Mouse (Mus musculus) telencephalon, adult 2 months (tissue): ENCODE results near the gene Slc25a39.

ENCODE experiments used
- DNase-seq: peaks from one replicate; pipeline ENCODE4 v3.0.0-alpha.2; 2011; ENCODE audit warnings: low read depth, low spot score

Slc25a39 gene

DNA sequence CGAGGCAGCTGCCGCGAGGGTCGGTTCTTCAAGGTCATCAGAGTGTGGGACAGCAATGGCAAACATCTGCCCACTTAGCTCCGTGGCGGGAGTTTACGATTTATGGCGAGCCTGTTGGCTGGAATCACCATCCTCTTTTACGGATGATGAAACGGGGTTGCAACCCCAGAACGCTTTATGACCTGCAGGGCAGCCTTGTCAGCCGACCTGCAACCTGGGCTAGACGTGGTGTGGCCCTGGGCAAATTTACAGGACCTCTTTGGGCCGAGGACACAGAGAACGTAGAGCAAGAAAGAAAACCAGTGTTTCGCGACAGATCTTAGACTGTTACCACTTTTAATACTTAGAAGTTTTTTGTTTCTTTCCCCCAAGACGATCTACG is at the start of gene Slc25a39:
TSS of gene Slc25a39 (minus strand) at position 113 of the 382 bp plus-strand sequence.
- DNase-seq: no peak

DNA sequence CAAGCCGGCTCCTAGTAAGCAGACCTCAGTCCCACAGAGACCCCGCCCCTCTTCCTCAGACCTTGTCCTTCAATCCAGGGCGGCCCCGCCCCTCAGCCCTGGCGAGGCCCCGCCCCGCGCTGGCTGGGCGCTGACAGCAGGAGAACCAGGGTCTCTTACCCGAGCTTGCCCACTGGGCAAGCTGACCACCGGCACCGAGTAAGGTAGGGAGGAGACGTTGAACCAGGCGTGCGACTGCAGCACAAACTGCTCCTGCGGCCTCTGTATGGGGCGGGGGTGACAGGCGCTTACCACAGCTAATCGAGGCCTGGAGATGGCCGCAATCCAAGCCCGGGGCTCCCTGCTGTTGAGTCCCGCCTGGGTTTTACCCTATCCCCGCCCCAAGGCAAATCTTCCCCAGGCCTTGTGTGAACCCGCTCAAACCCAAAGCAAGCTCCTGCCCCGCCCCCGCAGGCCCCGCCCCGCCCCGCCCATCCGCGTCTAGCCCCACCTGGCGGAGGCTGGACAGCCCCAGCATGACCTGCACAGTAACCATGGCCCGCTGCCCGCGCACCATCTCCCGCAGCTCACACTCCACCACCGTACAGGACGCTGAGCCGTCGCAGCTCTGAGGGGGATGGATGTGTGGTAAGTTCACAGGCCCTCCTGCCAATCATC is 48.1 kb upstream of the Slc25a39 start:
- no peak for DNase-seq

DNA sequence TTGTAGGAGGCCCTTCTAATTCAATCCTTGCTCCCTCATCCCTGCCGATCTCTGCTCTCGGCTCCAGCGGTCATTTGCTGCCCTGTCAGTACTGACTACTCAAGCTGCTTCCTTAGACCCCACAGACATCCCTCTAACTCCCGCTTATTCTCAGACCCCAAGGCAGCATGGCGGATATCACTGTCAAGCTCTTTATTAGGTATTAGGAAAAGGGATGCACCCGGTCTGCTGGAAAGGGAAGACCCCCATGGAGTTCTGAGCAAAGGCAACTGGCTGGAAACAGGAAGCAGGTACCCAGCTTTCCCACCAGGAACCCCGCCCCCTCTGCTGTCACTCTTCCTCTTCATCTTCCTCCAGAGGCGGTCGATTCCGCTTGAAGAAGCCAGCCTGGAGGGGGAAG is 45.4 kb upstream of the Slc25a39 start:
- no peak for DNase-seq

DNA sequence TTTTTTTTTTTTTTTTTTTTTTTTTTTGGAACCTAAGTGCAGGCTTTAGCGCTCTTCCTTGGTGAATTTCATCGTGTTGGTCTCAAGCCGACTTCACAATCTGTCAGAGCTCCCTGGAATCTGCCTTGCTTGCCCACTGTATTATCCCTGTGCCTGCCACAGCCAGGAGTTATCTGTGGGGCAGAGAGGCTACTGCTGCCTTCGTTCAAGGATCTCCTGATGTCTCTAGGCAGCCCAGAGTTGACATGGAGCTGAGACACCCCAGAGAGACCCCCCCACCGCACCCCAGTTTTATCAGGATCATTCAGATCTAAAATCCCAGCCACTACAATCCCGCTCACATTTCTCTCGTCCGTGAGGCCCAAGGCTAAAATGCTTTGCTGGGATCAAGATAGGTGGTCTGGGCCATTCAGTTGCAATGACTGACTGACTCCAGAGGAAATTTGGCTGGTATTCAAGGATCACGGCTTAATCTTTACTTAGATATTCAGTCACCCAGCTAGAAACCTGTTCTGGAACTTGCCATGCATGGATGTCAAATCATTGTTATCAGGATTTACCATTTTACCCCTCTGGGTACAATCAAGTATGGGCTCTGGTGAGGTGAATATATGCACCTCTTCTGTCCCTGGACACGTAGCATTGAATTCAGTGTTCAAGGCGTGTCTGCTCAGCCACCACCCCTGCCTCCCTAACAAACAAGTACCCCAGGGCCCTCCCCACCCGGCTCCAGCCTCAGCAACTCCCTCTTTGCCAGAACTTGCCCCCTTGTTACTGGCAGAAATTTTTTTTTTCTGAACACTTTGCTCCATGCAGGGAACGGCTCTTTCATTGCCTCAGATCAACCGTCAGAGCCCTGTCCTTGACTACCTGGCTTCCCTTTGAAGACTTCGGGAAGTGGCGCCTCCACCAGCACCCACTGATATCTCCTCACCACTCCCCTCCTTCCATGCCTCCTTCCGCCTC is 41.6 kb upstream of the Slc25a39 start:
- DNase-seq: peak; percentile 73

- peak; percentile 81 for DNase-seq
Observed at GRCm38 (mm10) chr11:102448327-102448726, 40.6 kb upstream of the Slc25a39 start.

GRCm38 (mm10) chr11:102447497-102447896 is 39.8 kb upstream of the Slc25a39 start, which contains the start of gene Fam171a2:
Fam171a2 (minus strand) TSS chr11:102447682.
- DNase-seq: no peak

GRCm38 (mm10) chr11:102446581-102447461 is 39.1 kb upstream of the Slc25a39 start:
- DNase-seq: no peak

DNA sequence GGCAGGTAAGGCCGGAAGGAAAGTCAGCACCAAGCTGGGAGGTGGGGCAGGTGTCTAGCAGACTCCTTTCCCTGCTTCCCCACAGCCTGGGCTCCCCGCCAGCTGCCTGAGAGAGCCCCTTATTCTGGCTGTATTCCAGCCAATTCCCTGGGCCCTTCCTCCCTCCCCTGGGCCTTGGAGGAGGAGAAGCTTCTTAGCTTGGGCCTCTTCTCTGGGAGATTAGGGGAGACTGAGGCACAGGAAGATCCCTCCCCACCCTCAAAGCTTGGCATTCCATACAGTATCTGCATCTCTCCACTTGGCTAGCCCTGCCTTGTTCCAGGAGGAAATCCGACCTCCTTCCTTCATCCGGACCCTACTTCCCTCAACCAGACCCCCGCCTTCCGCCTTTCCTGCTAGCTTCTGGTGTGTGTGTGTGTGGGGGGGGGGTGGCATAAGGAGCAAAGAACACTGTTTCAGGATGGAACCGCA is 38.2 kb upstream of the Slc25a39 start:
- DNase-seq: no peak

GRCm38 (mm10) chr11:102445264-102445890 is 37.6 kb upstream of the Slc25a39 start:
- no peak for DNase-seq

GRCm38 (mm10) chr11:102444781-102445180 is 37.0 kb upstream of the Slc25a39 start:
- DNase-seq: no peak

- DNase-seq: no peak
Observed at GRCm38 (mm10) chr11:102444321-102444720, 36.6 kb upstream of the Slc25a39 start.

GRCm38 (mm10) chr11:102443740-102444139 is 36.0 kb upstream of the Slc25a39 start:
- DNase-seq: no peak

GRCm38 (mm10) chr11:102442089-102442488 is 34.3 kb upstream of the Slc25a39 start:
- no peak for DNase-seq

DNA sequence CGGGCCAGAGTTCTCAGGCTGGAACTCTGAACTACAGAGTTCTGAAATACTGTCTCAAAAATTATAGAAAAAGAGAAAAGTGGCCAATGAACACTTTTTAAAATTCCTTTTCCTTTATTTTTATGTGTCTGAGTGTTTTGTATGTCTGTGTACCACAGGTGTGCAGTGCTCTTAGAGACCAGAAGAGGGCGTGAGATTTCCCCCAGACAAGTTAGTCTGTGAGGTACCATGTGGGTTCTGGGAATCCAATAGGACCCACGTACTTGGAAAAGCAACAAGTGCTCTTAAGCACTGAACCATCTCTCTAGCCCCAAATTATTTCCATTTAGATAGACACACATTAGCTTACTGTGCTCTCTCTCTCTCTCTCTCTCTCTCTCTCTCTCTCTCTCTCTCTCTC is 33.7 kb upstream of the Slc25a39 start:
- no peak for DNase-seq

DNA sequence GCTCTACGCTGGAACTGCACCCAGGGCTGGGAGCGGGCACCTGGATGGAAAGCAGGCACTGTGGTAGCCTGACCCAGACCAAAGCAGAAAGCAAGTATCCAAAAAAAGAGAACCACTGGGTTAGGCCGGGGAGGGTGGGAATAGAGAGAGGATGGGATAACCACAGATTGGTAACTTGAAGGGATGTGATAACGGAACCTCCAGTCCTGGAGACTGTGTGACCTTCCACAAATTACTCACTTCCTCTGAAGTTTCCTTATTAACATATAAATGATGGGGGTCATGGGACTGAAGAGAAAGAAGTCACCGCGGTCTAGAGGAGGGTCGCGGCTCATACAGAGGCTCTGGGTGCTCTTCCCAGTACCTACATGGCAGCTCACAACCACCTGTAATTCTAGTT is 32.5 kb upstream of the Slc25a39 start:
- DNase-seq: no peak

DNA sequence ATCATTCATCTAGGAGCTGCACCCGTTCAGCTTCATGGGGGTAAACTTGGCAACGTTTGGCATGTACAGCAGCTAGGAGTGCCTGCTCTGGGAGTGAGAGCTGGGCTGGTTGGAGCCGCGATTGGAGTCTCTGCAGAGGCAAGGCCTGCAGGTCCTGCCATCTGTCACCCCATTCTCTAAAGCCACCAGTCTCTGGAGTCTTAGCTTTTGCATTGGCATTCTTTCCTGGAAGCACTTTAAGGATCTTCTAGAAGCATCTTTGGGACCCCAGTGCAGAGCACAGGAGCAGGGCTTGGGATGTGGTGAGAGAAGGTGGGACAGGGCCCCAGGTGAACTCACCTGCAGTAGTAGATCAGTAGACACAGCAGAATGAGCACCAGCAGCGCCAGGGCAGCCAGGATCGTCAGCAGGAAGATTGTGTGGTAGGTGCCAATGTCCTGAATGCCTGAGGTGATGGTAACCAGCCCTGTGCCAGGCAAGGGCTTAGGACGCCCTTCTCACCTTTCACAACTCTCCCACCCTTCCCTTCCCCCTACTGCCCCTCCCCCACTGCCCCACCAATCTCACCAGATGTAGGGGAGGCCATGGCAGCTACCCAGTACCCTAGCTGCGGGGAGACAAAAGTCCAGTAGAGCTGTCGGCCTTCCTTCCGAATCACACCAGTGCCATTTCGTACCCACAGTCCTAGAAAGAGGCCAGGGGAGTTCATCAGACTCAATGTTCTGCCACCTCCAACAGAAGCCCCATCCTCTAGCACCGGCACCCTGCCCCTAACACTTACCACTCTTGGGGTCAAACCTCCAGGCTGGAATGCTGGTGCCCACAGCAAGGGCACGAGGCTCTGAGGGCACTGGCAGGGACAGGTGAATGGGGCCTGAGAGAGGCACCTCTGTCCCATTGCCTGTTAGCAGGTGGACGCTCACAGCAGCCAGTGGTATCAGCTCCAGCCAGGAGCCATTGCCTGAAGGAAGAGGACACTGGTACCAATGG is 31.6 kb upstream of the Slc25a39 start:
- DNase-seq: no peak

- no peak for DNase-seq
Observed at GRCm38 (mm10) chr11:102438212-102439092, 30.7 kb upstream of the Slc25a39 start.

GRCm38 (mm10) chr11:102437120-102438061 is 29.6 kb upstream of the Slc25a39 start:
- no peak for DNase-seq
